Mouse (Mus musculus) embryonic fibroblast, embryonic 13.5 days (primary cell): ENCODE results near the gene Mrpl53.

Experiments used
- CTCF ChIP-seq: IDR thresholded peaks from 2 replicates; pipeline ENCODE4 v1.5.1; 2011; ENCODE audit warnings: mild to moderate bottlenecking, control low read depth, low read length, moderate library complexity, borderline replicate concordance; ENCODE audit not compliant: insufficient read depth
- POLR2A ChIP-seq: IDR thresholded peaks from 2 replicates; pipeline ENCODE4 v1.6.1; 2011; ENCODE audit warnings: low read depth, mild to moderate bottlenecking, control low read depth, low read length, moderate library complexity

DNA sequence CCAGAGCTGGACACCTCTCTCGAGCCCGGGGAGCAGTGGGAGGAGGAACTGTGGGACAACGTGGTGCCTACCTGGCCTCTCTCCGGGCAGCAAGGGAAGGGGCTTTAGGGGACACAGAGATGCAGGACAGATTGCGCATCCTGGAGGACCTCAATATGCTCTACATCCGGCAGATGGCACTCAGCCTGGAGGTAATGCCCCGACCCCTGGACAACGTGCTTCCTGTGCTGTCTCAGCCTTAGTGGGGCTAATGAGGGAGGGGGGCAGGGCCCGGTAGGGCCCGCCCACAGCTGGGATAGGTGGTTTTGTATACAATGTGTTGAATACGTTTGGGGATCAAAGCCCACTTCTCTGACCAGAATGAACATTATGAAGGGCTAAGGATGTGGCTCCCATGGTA lies 29.2 kb downstream of the Mrpl53 start:
- peak; percentile 49; the same call in 1 of the 2 replicates for TF ChIP-seq CTCF
- TF ChIP-seq POLR2A: no peak; the same call in 1 of the 2 replicates
